Mouse (Mus musculus) embryo, embryonic 10.5 days (tissue): ENCODE measurements at regions not wholly inside any gene's neighbourhood (a gene's known extent, or its start where the extent isn't known, plus 50 kb on each side); places are given as distances from the start of the nearest gene placed in this dataset.

ENCODE experiments used
- DNase-seq: peaks from one replicate; pipeline ENCODE4 v3.0.0-alpha.2; 2015; ENCODE audit warnings: low spot score

DNA sequence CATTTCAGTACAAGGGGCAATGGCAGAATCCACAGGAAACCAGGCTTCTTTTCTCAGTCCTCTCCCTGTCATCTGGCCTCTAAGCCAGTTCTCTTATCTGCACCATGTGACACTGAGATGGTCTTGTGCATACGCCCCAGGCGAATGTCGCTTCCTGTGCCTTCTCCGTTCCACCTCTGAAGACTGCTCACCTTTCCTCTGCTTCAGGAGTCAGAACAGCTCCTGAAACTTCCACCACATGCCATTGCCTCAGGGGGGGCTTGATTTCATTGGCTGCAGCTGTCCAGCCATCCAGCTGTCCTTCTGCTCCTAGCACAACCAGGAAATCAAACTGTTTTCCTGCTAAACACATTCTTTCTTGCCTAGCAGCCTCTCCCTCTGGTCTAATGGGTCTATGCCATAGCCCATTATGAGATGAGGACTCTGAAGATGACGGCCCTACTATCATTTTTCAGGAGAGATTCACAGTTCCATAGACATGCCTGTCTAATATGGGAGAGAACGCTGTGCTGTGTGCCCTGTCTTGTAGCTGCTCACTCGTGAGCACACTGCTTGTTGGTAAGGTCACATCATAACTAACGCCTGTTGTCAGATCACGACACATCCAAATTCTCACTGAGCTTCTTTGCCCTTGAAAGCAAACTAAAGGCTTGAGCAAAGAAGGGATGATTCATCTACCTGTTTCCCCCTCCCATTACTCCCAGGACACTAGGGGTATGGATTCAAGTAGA is 129.9 kb upstream of the Fmo9 start:
- DNase-seq: no peak

DNA sequence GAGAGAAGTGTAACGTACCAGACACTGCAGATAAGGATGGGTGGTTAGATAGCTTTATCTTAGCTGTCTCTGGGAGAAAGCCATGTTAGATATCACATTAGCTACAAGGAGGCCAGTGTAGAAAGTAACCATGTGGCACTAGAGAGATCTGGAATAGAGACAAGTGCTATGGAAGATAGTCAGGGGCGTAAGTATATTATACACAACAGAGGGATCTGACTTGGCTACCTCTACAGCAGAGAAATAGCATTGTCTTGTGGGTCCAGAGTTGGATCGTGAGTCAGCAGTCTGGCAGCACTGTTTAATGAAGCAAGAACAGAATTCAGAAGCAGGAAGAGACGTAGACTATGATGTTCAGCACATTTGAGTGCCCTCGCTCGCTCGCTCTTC is 130.4 kb upstream of the Fmo9 start:
- no peak for DNase-seq

DNA sequence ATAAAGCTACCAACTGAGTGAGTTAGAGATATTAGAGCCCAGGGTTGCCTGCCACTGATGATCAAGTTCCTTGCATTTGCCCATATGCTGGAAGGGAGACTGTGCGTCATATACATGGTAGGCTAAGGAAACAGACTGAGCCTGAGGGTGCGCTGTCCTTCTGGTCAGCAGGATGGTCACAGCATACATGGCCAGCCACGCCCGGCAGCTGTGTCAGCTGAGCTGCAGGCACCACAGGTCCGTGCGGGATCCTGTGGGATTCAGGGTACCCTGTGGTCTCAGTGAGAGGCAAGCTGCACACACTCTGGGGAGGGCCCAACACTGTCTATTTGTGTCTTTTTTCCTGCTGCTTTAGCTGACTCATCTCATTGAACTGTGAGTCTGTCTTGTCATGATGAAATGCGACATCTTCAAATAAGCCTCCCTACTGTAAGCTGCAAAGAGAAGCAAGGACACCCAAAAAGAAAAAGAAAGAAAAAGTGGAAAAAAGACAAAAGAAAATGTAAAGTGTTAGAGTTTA is 131.3 kb upstream of the Fmo9 start:
- DNase-seq: no peak

DNA sequence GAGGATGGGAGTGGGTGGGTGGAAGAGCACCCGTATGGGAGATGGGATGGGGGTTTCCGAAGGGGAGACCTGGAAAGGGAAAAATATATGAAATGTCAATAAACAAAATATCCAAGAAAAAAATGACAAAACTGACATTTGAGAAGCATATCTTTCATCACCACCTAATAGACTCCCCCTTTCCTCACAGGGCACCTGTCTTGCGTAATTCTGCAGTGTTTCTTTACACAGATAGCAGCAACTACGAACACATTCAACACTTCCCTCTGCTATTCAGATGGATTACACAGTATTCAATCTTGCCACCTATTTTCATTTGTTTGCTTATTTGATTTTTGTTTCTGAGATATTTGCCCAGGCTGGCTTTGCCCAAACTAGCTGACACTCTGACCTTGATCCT is 136.3 kb upstream of the Fmo9 start:
- DNase-seq: no peak

DNA sequence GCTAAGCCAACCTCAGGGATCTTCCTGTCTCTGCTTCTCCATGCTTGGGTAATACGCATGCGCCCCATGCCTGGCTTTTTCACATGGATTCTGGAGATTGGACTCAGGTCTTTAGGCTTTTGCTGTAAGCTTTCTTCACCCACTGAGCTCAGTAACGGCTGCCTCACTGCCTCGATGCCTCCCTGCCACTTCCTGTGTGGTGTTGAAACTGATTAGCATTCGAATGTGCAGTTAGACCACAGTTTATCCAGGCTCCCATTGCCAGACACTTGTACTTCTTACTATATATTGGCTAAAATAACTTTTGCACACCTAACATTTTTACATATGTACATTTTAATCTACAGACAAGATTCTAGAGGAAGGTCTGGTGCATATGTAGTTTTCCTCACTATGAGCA is 137.0 kb upstream of the Fmo9 start:
- DNase-seq: no peak

DNA sequence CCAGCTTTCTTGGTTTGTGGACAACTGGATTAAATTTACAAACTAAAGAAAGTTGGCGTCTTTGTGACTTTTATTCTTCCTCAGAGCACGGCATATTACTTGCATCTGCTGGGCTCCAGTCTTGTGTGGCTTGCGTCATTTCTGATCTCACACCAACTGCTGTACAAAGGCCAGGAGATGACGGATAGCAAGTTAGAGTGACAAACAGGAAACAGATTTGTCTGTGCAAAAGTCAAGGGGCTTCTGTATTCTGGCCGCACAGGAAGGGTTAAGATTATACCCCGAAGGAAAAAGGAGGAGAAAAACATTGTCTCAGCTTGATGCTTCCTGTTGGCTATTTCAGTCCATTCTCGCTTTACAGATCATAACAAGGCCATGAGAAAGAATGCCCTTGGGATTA is 137.8 kb upstream of the Fmo9 start:
- peak; percentile 27 for DNase-seq

DNA sequence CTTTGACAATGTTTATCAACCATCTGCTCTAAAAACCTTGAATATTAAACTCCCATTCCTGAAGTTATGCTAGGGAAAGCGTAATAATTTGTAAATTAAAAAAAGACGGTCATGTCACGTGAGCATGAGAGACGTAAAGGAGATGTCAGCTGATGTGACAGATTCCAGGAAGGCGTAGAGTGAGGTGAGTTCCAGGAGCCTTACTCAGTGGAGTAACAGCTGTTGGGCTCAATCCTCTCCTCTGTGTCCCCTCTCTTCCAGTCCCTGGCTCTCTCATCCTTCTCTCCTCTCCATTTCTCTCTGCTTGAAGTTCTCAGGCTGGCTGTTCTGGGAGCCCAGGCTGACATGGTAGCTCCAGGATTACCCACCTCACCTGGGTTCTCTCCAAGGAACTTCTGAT is 138.4 kb upstream of the Fmo9 start:
- DNase-seq: no peak

DNA sequence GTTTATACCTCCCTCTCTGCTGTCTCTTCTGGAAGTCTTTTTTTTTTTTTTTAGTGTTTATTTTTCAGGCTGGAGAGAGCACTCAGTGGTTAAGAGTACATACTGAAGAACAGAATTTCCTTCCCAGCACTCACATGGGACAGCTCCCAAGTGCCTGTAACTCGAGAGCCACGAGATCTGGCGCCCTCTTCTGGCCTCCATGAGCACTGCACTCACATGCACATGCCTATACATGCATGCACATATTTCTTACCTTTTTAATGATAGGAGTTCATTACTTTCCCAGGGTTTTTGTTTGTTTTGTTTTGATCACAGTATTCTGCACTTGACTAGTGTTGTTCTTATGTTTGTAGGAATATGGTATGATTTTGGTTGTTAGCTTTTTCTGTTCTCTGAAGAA is 139.5 kb upstream of the Fmo9 start:
- DNase-seq: no peak

DNA sequence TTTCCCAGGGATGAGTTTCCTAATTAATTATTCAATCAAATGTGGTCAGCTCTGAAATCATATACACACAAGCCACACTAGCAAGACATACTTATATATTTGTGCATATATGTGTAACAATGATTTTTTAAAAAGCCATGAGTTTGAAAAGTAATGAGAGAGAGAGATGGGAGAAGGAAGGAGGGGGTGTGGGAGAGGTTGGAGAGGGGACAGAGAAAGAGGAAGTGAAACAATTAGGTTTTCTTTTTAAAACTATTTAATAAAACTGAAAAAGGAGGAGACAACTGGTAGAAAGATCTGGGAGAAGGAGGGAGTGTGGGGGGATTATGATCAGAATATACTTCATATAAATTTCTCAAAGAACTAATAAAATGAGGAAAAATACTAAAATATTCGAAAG is 155.7 kb upstream of the Fmo9 start:
- DNase-seq: no peak

DNA sequence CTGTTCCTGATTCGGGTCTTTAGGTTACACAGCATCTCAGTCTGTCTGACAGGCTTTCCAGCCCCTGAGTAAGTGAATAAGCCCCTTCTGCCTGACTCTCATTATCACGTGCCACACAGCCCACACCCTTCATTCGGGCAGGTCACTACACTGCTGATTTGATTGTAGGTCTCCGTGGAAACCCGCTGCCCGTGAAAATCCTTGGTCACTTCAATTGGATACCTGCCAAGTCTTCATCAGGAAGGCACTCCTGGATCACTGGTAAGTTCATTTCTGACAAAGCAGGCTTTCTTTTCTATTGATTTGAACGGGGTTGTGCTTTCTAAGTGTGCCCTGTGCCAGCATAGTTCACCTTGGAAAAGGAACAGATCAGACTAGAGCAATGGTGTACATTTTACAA is 158.2 kb upstream of the Fmo9 start:
- DNase-seq: peak; percentile 11

DNA sequence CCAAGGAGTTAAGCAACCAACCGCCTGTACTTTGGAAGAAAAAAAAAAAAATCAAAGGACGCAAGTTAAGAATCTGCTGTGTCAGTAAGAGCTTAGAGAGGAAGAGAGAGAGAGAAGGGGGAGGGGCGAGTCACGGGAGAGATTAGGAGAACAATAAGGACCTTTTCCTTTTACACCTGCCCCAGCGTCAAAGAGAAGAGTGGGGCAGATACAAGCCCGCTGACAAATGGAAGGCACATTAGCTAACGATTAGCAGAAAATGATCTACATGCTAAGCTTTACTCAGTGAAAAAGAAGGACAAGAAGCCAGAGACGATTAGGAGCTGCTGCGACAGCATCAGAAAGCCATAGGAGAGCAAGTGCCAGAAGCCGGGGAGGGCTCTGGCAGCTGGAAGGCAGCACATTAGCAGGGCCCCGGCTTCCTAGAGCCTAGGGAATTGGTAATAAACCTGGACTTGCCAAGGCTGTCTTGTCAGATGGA is 157.8 kb upstream of the Fam78b start:
- DNase-seq: peak; percentile 62

DNA sequence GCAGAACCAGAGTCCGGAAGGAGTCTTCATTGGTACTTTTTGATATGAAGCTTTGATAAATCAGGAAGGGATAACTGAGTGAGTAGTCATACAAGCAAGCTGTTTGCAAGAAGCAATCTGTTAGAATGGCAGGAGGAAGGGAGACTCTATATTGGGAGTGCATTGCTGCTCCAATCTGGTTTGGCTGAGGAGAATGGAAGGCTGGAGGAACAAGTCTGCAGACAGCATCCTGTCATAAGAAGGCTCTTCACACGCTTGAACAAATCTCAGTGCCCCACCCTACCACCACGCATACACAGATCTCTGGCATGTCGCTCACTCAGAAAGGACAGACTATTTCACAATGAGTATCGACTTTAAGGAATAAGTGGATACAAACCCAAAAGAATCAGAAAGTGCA is 154.7 kb upstream of the Fam78b start:
- no peak for DNase-seq

DNA sequence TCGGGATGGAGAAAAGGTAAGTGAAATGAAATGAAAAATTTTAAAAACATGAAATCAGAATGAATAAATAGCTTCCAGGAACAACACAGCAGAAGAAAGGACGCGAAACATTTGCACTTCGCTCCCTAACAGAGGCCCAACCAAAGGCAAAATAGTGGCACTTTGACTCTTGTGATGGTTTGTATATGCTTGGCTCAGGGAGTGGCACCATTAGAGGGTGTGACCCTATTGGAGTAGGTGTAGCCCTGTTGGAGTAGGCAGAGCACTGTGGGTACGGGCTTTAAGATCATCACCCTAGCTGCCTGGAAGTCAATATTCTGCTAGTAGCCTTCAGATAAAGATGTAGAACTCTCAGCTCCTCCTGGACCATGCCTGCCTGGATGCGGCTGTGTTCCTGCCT is 154.0 kb upstream of the Fam78b start:
- DNase-seq: no peak

DNA sequence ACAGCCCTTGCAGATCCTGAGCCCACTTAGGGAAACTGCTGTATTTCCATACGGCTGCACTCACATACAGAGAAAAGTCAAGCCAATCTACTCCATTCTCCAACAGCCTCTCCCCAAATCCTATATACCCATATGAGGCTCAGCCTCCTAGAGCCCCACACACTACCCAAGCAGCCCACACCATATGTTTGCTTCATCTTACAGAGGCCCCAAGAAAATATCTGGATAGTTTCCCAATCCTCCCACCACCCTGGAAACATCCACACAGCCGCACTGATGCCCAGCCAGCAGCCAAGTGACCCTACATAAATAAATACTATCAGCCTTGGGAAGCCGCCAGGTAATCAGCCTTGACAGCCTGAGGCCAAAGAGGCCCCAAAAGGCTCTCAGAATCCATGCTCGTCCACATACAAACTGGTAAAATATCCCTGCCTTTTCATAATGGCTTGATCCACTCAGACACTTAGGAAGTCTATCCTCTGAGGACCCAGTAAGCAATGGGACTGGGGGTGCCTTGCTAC is 153.1 kb upstream of the Fam78b start:
- DNase-seq: no peak

DNA sequence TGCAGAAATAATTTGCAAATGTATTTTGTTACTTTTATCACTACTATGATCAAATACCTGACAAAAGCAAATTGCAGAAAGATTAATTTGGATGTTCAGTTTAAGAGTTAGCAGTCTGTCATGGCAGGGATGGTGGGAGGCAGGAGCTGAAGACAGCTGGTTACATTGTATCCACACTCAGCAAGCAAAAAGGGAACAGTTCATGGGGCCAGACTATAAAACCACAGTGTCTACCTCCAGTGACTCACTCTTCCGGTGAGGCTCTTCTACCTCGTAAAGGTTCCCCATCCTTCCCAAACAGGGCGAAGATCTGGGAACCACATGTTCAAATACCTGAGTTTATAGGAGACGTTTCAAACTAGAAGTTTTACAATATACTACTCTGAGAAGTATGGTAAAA is 145.2 kb upstream of the Fam78b start:
- no peak for DNase-seq

DNA sequence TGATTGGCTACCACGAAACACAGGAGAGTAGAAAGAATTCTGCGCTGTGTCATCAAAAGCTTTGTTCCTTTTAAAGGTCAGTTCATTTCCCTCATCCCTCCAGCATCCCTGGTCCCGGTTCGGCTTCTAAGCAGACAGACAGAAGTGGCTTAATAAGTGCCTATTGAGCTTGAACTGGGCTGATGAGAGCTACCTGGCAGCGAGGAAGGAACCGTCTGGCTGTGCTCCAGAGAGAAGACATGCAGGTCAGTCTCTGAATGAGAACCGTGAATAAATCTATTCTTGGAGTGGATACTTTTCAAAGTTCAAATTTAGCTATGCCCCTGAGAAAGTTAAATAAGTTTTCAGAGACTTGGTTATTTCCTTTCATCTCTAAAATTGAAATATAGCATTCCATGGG is 135.0 kb upstream of the Fam78b start:
- DNase-seq: no peak

DNA sequence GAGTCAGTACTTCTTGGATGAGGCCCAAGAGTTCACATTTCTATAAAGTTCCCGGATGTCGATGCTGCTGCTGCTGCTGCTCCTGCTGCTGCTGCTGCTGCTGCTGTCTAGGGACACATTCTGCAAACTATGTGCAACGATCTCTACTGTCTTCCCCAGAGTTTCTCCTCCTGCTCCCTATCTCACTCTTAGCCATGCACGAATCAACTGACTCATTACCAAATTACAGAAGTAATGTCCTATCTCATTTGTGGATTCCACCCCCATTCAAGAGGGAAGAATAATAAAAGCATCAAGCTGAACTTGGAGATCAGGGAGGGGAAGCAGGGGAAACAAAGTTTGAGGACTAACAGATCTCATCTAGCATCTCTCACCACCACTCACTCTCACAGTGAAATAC is 130.0 kb upstream of the Fam78b start:
- DNase-seq: no peak

DNA sequence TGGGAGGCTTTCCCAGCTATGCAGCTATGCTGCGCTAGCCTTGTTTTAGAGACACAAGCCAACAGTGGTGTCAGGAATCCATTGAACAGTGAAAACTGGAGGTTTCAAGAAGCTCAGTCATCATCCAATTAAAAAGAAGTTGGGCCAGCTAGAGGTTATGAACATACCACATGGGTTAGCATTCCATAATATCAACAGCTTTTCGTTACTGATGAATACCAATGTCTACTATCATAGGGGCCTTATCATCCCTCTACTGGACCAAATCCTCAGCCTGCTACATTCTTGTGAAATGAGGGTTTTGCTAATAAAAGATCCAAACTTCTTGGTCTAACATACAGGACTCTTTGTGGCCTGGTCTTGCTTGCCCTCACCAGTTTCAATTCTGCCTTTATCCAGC is 124.8 kb upstream of the Fam78b start:
- DNase-seq: no peak

DNA sequence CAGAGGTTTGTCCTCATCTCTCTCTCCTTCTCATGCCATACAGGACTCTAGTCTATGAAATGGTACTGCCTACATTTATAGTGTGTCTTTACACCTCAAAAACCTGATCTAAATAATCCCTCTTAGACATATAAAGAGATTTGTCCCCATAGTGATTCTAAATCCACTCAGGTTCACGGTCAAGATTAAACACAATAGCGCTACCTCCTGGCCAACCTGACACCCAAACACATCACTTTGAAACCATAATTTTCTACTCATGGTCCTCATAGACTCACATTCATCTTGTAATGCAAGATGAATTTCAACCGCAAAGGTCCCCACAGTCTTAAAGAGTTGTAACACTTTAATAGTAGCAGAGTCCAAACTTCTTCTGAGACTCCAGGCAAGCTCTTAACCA is 118.0 kb upstream of the Fam78b start:
- no peak for DNase-seq

DNA sequence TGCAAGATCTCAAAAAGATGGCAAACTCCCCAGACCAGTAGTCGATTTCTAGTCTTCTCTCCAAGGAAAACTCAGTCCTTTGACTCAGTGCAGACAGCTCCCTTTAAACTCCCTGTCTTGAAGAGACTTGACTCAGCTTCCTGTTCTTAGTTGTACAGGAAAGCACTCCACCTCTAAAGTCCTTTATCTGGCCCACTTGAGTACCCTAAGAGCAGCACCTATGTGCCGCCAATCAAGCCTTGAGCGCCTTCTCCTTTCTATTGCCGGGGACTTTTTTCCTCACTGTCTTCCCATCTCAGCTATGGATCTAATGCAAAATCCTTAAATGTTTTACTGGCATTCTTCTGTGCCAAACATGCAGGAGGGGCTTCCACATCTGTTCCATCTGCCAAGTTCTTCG is 105.3 kb upstream of the Fam78b start:
- no peak for DNase-seq

DNA sequence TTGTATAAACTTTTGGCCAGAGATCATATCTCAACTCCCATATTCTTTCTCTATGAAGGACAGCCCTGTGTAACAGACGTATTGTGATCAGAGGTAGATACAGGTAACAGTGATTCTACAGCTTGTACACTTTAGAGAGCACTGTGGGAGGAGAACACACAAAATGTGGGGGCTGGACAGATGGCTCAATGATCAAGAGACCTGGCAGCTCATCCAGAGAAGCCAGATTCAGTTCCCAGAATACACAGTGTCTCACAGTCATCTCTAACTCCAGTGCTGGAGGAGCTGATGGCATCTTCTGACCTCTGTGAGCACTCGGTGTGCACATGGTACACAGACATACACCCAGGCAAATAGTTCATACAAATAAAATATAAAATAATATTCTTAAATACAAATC is 102.5 kb upstream of the Fam78b start:
- DNase-seq: no peak

DNA sequence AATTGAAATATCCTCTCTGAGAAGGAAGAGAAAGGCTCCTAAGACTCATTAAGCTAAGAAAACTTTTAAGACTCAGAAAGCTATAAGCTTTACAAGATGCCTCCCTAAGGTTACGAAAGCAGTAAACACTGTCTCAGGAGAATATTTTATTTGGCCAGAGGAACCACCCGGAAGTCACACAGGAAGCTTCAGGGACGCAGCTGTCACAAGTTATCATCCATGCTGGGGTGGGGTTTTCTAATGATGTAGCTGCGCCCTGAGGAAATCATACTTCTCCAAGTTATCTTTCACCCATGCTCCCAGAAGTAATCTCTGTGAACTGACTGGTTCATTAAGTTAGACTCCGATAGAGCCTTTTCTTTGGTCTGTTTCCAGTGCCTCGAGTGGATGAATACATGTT is 102.0 kb upstream of the Fam78b start:
- no peak for DNase-seq

DNA sequence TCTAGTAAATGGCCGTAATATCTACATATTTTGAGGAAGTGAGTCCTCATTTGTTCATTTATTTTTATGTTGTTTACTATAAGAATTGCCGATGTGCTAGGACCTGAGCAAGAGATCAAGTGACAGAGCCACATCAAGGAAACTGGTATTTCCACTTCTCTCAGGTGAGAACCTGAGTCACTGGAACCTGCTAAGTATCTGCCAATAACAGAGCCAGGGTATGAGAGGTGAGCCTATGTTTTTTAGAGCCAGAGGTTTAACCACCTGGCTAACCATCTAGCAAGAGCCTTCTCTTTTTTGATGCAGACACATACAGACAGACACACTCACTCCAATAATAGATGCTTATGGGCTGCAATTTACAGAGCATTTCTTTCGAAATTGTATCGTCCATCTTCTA is 101.2 kb upstream of the Fam78b start:
- no peak for DNase-seq
